Mouse (Mus musculus) embryonic facial prominence, embryonic 14.5 days (tissue): ENCODE measurements around the gene Arhgap45. TPM values are rescaled to one million over a fixed set of nuclear protein-coding genes. Genes with fewer than 3 reads are reported as not detected.

Source experiments
- ATAC-seq: fragments of 200-750 bp; cut with Nextera tagmentation; 2 replicates; pipeline ENCODE4 v1.8.0; 2017; ENCODE audit warnings: low read depth, moderate number of reproducible peaks, moderate TSS enrichment
- DNase-seq: peaks from one replicate; pipeline ENCODE4 v3.0.0-alpha.2; 2015; ENCODE audit warnings: low spot score
- H3K27ac ChIP-seq: fragments of 300-500 bp; sonication (generic); replicated peaks from 2 replicates; pipeline ENCODE4 v1.5.1; 2014; ENCODE audit warnings: low read depth, mild to moderate bottlenecking, low read length, moderate library complexity
- H3K27me3 ChIP-seq: fragments of 300-500 bp; sonication (generic); replicated peaks from 2 replicates; pipeline ENCODE4 v1.6.1; 2014; ENCODE audit warnings: low read length; ENCODE audit not compliant: control insufficient read depth, insufficient read depth
- H3K36me3 ChIP-seq: fragments of 300-500 bp; sonication (generic); 2 replicates; pipeline ENCODE4 v1.6.1; 2014; ENCODE audit warnings: low read length, mixed read lengths; ENCODE audit not compliant: control insufficient read depth, insufficient read depth
- H3K4me1 ChIP-seq: fragments of 300-500 bp; sonication (generic); 2 replicates; pipeline ENCODE4 v1.6.1; 2014; ENCODE audit warnings: antibody characterized with exemption, low read length; ENCODE audit not compliant: control insufficient read depth, insufficient read depth
- H3K4me2 ChIP-seq: fragments of 300-500 bp; sonication (generic); 2 replicates; pipeline ENCODE4 v1.6.1; 2014; ENCODE audit warnings: low read depth, mild to moderate bottlenecking, low read length, moderate library complexity, mixed read lengths
- H3K4me3 ChIP-seq: fragments of 300-500 bp; sonication (generic); 2 replicates; pipeline ENCODE4 v1.5.1; 2014; ENCODE audit warnings: low read depth, mild to moderate bottlenecking, low read length
- H3K9ac ChIP-seq: fragments of 300-500 bp; sonication (generic); 2 replicates; pipeline ENCODE4 v1.6.1; 2014; ENCODE audit warnings: low read depth, mild to moderate bottlenecking, low read length, moderate library complexity, mixed read lengths
- H3K9me3 ChIP-seq: fragments of 300-500 bp; sonication (generic); 2 replicates; pipeline ENCODE4 v1.6.1; 2016; ENCODE audit warnings: low read length; ENCODE audit not compliant: control insufficient read depth
- WGBS: fragments of 180-500 bp; shearing (Covaris S2); extraction: QIAGEN DNeasy Blood & Tissue Kit; methylation state at CpG from one replicate; pipeline ENCODE4 v1.1.7; 2014; 5-methylcytosine and 5-hydroxymethylcytosine counted together
- polyA plus RNA-seq: library from polyadenylated mRNA; unstranded; fragments of >200 nt; fragmentation: Nextera tagmentation; extraction: Ambion mirVana; gene quantifications from 2 replicates; pipeline ENCODE4 v1.2.1, GENCODE M21; 2014

The Arhgap45 gene
- polyA plus RNA-seq, 1 experiment from 2014 or later, result 4.4 TPM

GRCm38 (mm10) chr10:80078366-80078765 is 61.9 kb downstream of the Arhgap45 start:
- Histone ChIP-seq H3K9me3 (no peaks in the 10 kb centered on the region), H3K27ac (no peak overlapping the region), H3K27me3 (no peaks in the 10 kb centered on the region), H3K36me3 (peaks cover 51% of the 10 kb centered on the region), H3K4me1 (peaks cover 12% of the 10 kb centered on the region; the same call in 1 of the 2 replicates), H3K4me2 (no peak overlapping the region), H3K9ac (no peak overlapping the region), H3K4me3 (no peak overlapping the region)
- WGBS, result 79% methylated on average over 1 of the region's 1 CpGs
- DNase-seq, result no peak
- ATAC-seq, result no peak

GRCm38 (mm10) chr10:80080396-80081070 is 64.1 kb downstream of the Arhgap45 start:
- ATAC-seq (no peak), DNase-seq (no peak)
- Histone ChIP-seq H3K27ac (no peak overlapping the region), H3K36me3 (peaks cover 66% of the 10 kb centered on the region), H3K27me3 (no peaks in the 10 kb centered on the region), H3K9ac (no peak overlapping the region), H3K4me1 (peaks cover 4% of the 10 kb centered on the region; the same call in 1 of the 2 replicates), H3K4me2 (no peak overlapping the region), H3K4me3 (no peak overlapping the region), H3K9me3 (no peaks in the 10 kb centered on the region)
- 80% methylated on average over 16 of the region's 16 CpGs for WGBS

Other genes with a start within 250 kb of the Arhgap45 start
- 77.5 and 78.9 TPM in 2 replicates for gene Rnf126, start 249.7 kb upstream of the Arhgap45 start, polyA plus RNA-seq
- gene Fstl3, start 239.4 kb upstream of the Arhgap45 start, polyA plus RNA-seq, result 8.3 and 10.7 TPM in 2 replicates
- 0.16 TPM in 1 of 2 replicates, not detected in the other for gene Prss57, start 225.7 kb upstream of the Arhgap45 start, polyA plus RNA-seq
- gene Palm, start 223.1 kb upstream of the Arhgap45 start, polyA plus RNA-seq, result 62.5 and 75.4 TPM in 2 replicates
- 2.3 and 3.9 TPM in 2 replicates for gene Misp, start 195.7 kb upstream of the Arhgap45 start, polyA plus RNA-seq
- 198 and 254 TPM in 2 replicates for gene Ptbp1, start 162.2 kb upstream of the Arhgap45 start, polyA plus RNA-seq
- 4.1 and 6.7 TPM in 2 replicates for gene Prtn3, start 142.2 kb upstream of the Arhgap45 start, polyA plus RNA-seq
- gene Plppr3, start 142.0 kb upstream of the Arhgap45 start, polyA plus RNA-seq, result 32.4 and 50.2 TPM in 2 replicates
- gene Elane, start 130.4 kb upstream of the Arhgap45 start, polyA plus RNA-seq, result 0.64 and 2.0 TPM in 2 replicates
- gene Cfd, start 125.8 kb upstream of the Arhgap45 start, polyA plus RNA-seq, result 0.22 TPM in 1 of 2 replicates, not detected in the other
- 33.7 and 40.2 TPM in 2 replicates for gene Med16, start 107.7 kb upstream of the Arhgap45 start, polyA plus RNA-seq
- 4.1 and 6.7 TPM in 2 replicates for gene Gm26602, start 105.8 kb upstream of the Arhgap45 start, polyA plus RNA-seq
- 0.56 and 0.58 TPM in 2 replicates for gene Kiss1r, start 99.7 kb upstream of the Arhgap45 start, polyA plus RNA-seq
- 114 and 124 TPM in 2 replicates for gene R3hdm4, start 95.4 kb upstream of the Arhgap45 start, polyA plus RNA-seq
- gene Arid3a, start 89.6 kb upstream of the Arhgap45 start, polyA plus RNA-seq, result 3.1 and 3.5 TPM in 2 replicates
- gene Wdr18, start 56.5 kb upstream of the Arhgap45 start, polyA plus RNA-seq, result 97.4 and 100 TPM in 2 replicates
- 0.37 and 0.56 TPM in 2 replicates for gene Grin3b, start 45.9 kb upstream of the Arhgap45 start, polyA plus RNA-seq
- 20.6 and 22.3 TPM in 2 replicates for gene Tmem259, start 32.3 kb upstream of the Arhgap45 start, polyA plus RNA-seq
- 293 and 304 TPM in 2 replicates for gene Cnn2, start 28.1 kb upstream of the Arhgap45 start, polyA plus RNA-seq
- 2.5 and 2.8 TPM in 2 replicates for gene Abca7, start 20.2 kb upstream of the Arhgap45 start, polyA plus RNA-seq
- 207 and 227 TPM in 2 replicates for gene Polr2e, start 23.1 kb downstream of the Arhgap45 start, polyA plus RNA-seq
- gene Gpx4, start 30.5 kb downstream of the Arhgap45 start, polyA plus RNA-seq, result 505 and 517 TPM in 2 replicates
- 12.8 and 14.1 TPM in 2 replicates for gene Sbno2, start 88.9 kb downstream of the Arhgap45 start, polyA plus RNA-seq
- gene Stk11, start 99.2 kb downstream of the Arhgap45 start, polyA plus RNA-seq, result 32.6 and 32.7 TPM in 2 replicates
- 474 and 475 TPM in 2 replicates for gene Atp5d, start 122.0 kb downstream of the Arhgap45 start, polyA plus RNA-seq
- 7.3 and 9.0 TPM in 2 replicates for gene Cbarp, start 124.2 kb downstream of the Arhgap45 start, polyA plus RNA-seq
- 34.2 and 37.0 TPM in 2 replicates for gene Midn, start 131.6 kb downstream of the Arhgap45 start, polyA plus RNA-seq
- gene Cirbp, start 149.3 kb downstream of the Arhgap45 start, polyA plus RNA-seq, result 59.7 and 88.3 TPM in 2 replicates
- gene 1600002K03Rik, start 156.3 kb downstream of the Arhgap45 start, polyA plus RNA-seq, result 11.0 and 13.1 TPM in 2 replicates
- gene Efna2, start 162.8 kb downstream of the Arhgap45 start, polyA plus RNA-seq, result 20.9 and 23.6 TPM in 2 replicates
- 50.8 and 52.1 TPM in 2 replicates for gene Mum1, start 209.8 kb downstream of the Arhgap45 start, polyA plus RNA-seq
- 360 and 370 TPM in 2 replicates for gene Ndufs7, start 232.5 kb downstream of the Arhgap45 start, polyA plus RNA-seq
- 124 and 139 TPM in 2 replicates for gene Gamt, start 244.4 kb downstream of the Arhgap45 start, polyA plus RNA-seq
- 42.3 and 43.5 TPM in 2 replicates for gene Dazap1, start 244.8 kb downstream of the Arhgap45 start, polyA plus RNA-seq